Mouse (Mus musculus): ENCODE measurements around the gene Pde11a.

- TF ChIP-seq POLR2A (IDR thresholded peaks at IDR 0.05; ENCODE audit: insufficient read depth, low read depth, low read length) (no peak), CTCF (IDR thresholded peaks at IDR 0.05; ENCODE audit: insufficient read depth, low read depth, low read length) (no peak)
Observed at GRCm38 (mm10) chr2:76216146-76216545, 122.4 kb downstream of the Pde11a start.

All from olfactory bulb, adult 2 months (tissue).